Mouse (Mus musculus): Measurements from ENCODE around the gene Pdzrn3.

Pdzrn3 gene

GRCm38 (mm10) chr6:101195891-101196290 lies 181.8 kb downstream of the Pdzrn3 start:
- DNase-seq (ENCODE audit: low spot score) = no peak

GRCm38 (mm10) chr6:101194386-101194925 lies 183.2 kb downstream of the Pdzrn3 start:
- no peak for DNase-seq (ENCODE audit: low spot score)

- no peak for DNase-seq (ENCODE audit: low spot score)
These were observed 186.1 kb downstream of the Pdzrn3 start for GRCm38 (mm10) chr6:101191576-101191975.

GRCm38 (mm10) chr6:101187322-101187721 lies 190.4 kb downstream of the Pdzrn3 start:
- no peak for DNase-seq (ENCODE audit: low spot score)

GRCm38 (mm10) chr6:101186887-101187286 lies 190.8 kb downstream of the Pdzrn3 start:
- no peak for DNase-seq (ENCODE audit: low spot score)

GRCm38 (mm10) chr6:101184103-101184785 lies 193.5 kb downstream of the Pdzrn3 start:
- DNase-seq (ENCODE audit: low spot score) = no peak

GRCm38 (mm10) chr6:101170699-101171098 lies 207.0 kb downstream of the Pdzrn3 start:
- DNase-seq (ENCODE audit: low spot score) = no peak

GRCm38 (mm10) chr6:101153511-101153921 lies 224.2 kb downstream of the Pdzrn3 start:
- no peak for DNase-seq (ENCODE audit: low spot score)

- DNase-seq (ENCODE audit: low spot score) = no peak
These were observed 242.3 kb downstream of the Pdzrn3 start for GRCm38 (mm10) chr6:101135368-101135767.

- no peak for DNase-seq (ENCODE audit: low spot score)
These were observed 252.3 kb downstream of the Pdzrn3 start for GRCm38 (mm10) chr6:101125396-101125795.

- no peak for DNase-seq (ENCODE audit: low spot score)
These were observed 268.7 kb downstream of the Pdzrn3 start for GRCm38 (mm10) chr6:101108951-101109350.

GRCm38 (mm10) chr6:101103506-101103905 lies 274.2 kb downstream of the Pdzrn3 start:
- no peak for DNase-seq (ENCODE audit: low spot score)

- no peak for DNase-seq (ENCODE audit: low spot score)
These were observed 275.7 kb downstream of the Pdzrn3 start for GRCm38 (mm10) chr6:101101709-101102654.

Measured in ovary, adult 18-20 months (tissue).